Mouse (Mus musculus) gastrocnemius, postnatal 10 days (tissue): ENCODE data around the gene Pbx4. TPM values are rescaled to one million over a fixed set of nuclear protein-coding genes. Genes with fewer than 3 reads are reported as not detected.

ENCODE experiments used
- DNase-seq: peaks from one replicate; pipeline ENCODE4 v3.0.0; 2021; ENCODE audit warnings: mixed read lengths
- long read RNA-seq, 2 experiments: library from polyadenylated mRNA; stranded (forward); transcript quantifications; one replicate each; pipeline ENCODE4 v2.0.0; 2021
- total RNA-seq, 2 experiments: library from RNA; stranded (reverse); gene quantifications; 2 replicates each; pipeline ENCODE4 v1.2.3; 2021

The Pbx4 gene
- total RNA-seq: 1 to 10 TPM in 1 of 2 experiments, under 1 TPM in 1; 0.47 to 1.1 TPM
- long read RNA-seq, experiment 1: 0 reads
- long read RNA-seq, experiment 2: 0 reads

DNA sequence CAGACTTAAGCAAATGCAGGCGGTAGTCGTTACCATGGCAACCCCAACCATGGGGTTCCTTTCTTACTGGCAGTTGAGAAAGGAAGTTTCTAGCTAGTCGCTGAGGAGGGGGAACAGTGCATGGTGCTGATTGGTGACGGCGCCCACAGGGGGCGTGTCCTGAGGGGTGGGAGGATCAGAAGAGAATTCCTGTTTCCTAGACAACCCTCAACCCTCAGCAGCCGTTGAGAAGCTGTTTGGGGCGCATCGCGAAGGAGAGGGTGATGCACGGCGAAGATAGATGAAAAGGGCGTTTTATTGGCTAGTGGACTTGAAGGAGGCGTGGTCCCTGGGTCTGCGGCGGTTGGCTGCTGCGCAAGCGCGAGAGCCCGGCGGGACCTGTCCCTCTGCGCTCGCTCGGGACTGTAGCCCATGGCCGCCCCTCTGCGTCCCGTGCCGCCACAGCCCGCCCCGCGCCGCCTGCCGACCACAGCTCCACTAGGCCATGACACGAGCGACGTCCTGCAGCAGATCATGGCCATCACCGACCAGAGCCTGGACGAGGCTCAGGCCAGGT lies at the start of gene Pbx4:
Pbx4 (plus strand) TSS at position 194 of the 556 bp plus-strand sequence.
- peak; percentile 66 for DNase-seq

GRCm38 (mm10) chr8:69789105-69789504 lies 43.2 kb upstream of the Pbx4 start:
- DNase-seq: no peak

- no peak for DNase-seq
Observed at GRCm38 (mm10) chr8:69789731-69790130, 42.6 kb upstream of the Pbx4 start.

GRCm38 (mm10) chr8:69790364-69790763 lies 41.9 kb upstream of the Pbx4 start:
- DNase-seq: no peak

DNA sequence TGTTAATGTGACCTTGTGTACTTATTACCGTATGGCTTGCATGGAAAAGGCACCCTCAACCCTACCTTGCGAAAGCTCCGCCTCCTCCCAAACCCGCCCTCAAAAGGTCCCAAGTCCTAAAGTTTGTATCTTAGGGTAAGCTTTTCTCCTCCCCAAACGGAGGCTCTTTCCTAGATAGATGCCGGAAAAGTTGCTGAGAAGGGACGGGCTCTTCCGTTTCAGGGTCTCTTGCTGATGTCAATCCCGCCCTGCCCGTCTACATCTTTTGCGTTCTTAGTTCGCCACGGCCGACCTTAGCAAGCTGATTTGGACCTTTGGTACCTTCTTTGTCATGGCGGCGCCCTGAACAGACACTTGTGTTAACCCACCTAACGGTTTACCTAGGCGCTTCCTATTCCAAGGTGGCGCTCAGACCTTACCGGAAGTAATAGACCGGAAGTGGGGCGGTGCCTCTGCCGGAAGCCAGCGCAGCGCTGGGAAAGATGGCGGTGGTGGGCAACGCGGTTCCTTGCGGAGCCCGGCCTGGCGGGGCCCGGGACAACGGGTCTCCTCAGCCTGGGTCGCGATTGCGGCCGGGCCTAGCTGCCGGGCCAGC lies 41.4 kb upstream of the Pbx4 start, which contains the start of the genes Atp13a1 and Zfp866:
Atp13a1 (plus strand) TSS at position 391 of the 595 bp plus-strand sequence.
Zfp866 (minus strand) TSS at position 406 of the 595 bp plus-strand sequence.
- peak; percentile 86 for DNase-seq

DNA sequence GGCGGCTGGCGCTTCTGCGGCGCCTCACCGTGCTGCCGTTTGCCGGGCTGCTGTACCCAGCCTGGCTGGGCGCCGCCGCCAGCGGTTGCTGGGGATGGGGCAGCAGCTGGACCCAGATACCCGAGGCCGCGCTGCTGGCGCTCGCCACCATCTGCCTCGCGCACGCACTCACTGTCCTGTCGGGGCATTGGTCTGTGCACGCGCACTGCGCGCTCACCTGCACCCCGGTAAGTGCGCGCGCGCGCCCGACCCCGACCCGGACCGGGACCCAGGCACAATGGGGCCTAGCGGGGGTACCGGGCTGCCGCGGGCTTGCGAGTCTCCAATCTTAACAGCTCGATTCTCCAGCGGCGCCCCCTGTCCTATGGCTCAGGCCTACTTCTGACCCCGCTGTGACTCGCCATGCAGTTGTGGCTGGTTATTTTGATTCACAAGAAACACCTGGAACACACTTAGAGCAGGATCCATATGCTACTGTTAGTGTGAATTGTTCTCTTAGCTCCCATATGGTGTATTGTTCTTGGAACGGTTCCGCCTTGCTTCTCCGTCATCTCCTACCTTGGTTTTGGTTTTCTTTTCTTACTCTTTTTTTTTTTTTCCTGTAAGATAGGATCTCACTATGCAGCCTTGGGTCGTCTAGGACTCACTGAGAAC lies 40.7 kb upstream of the Pbx4 start:
- DNase-seq: peak; percentile 45

GRCm38 (mm10) chr8:69793666-69794065 lies 38.6 kb upstream of the Pbx4 start:
- no peak for DNase-seq

GRCm38 (mm10) chr8:69794096-69794495 lies 38.2 kb upstream of the Pbx4 start:
- no peak for DNase-seq

- no peak for DNase-seq
Observed at GRCm38 (mm10) chr8:69794901-69795300, 37.4 kb upstream of the Pbx4 start.

DNA sequence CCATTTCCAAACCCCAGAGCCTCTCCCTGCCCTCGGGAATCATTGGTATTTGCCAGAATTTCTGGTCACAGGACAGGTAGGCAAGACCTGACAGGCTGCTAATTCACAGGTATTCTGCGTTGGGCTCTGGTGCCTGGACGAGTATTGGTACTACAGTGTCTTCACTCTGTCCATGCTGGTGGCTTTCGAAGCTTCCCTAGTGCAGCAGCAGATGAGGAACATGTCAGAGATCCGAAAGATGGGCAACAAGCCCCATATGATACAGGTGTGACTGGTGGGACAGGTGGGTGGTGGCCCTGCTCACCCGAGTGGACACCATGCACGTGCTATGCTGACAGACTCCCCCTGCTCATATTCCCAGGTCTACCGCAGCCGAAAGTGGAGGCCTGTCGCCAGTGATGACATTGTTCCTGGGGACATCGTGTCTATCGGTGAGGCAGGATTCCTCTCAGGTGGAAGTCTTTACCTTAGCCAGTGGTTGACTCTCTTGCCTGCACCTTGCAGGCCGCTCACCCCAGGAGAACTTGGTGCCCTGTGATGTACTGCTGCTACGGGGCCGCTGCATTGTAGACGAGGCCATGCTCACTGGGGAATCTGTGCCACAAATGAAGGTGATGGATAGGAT lies 35.5 kb upstream of the Pbx4 start:
- DNase-seq: no peak

DNA sequence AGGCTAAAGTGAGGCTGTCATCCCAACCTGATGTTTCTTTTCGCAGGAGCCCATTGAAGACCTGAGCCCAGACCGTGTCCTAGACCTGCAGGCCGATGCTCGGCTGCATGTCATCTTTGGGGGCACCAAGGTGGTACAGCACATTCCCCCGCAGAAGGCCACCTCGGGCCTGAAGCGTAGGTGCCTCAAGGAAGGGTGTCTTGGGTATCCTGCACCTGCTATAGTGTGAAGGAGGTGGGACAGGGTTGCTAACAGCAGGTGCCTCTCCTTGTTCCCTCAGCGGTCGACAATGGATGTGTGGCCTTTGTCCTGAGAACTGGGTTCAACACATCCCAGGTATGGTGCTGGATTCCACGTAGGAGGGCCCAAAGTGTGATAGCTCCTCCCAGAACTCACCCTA lies 34.6 kb upstream of the Pbx4 start:
- DNase-seq: no peak

- no peak for DNase-seq
Observed at GRCm38 (mm10) chr8:69799261-69799660, 33.0 kb upstream of the Pbx4 start.

- no peak for DNase-seq
Observed at GRCm38 (mm10) chr8:69799946-69800345, 32.3 kb upstream of the Pbx4 start.

GRCm38 (mm10) chr8:69801796-69802195 lies 30.5 kb upstream of the Pbx4 start:
- peak; percentile 1 for DNase-seq

GRCm38 (mm10) chr8:69802216-69802615 lies 30.1 kb upstream of the Pbx4 start:
- peak; percentile 0 for DNase-seq

- peak; percentile 5 for DNase-seq
Observed at GRCm38 (mm10) chr8:69803366-69803765, 28.9 kb upstream of the Pbx4 start.

GRCm38 (mm10) chr8:69804537-69804936 lies 27.8 kb upstream of the Pbx4 start:
- peak; percentile 0 for DNase-seq

- peak; percentile 4 for DNase-seq
Observed at GRCm38 (mm10) chr8:69805086-69805485, 27.2 kb upstream of the Pbx4 start.

DNA sequence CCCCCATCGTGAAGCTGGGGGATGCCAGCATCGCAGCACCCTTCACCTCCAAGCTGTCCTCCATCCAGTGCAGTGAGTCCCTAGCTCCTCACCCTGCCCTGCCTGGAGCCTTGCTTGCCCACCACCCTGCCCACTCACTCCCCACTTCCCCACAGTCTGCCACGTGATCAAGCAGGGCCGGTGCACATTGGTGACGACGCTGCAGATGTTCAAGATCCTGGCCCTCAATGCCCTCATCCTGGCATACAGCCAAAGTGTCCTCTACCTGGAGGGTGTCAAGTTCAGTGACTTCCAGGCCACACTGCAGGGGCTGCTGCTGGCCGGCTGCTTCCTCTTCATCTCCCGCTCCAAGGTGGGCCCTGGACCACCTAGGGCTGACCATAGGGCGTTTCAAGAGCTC lies 26.8 kb upstream of the Pbx4 start:
- DNase-seq: peak; percentile 5

- DNase-seq: peak; percentile 10
Observed at GRCm38 (mm10) chr8:69807236-69807635, 25.1 kb upstream of the Pbx4 start.

GRCm38 (mm10) chr8:69808094-69808863 lies 24.0 kb upstream of the Pbx4 start, which contains the start of gene Gmip:
TSS of gene Gmip (plus strand) at chr8:69808679.
- DNase-seq: peak; percentile 74

GRCm38 (mm10) chr8:69808864-69809403 lies 23.4 kb upstream of the Pbx4 start:
- DNase-seq: no peak
